Mouse (Mus musculus): ENCODE results near the gene Gcc2.
A peak's percentile ranks its signal among the peaks of the same experiment; 100 is the strongest.
"Not testable (repeated sequence)": the region's sequence is repeated elsewhere in the genome, so short reads cannot be mapped to it uniquely, and the experiment has no call there.

Gene Gcc2

DNA sequence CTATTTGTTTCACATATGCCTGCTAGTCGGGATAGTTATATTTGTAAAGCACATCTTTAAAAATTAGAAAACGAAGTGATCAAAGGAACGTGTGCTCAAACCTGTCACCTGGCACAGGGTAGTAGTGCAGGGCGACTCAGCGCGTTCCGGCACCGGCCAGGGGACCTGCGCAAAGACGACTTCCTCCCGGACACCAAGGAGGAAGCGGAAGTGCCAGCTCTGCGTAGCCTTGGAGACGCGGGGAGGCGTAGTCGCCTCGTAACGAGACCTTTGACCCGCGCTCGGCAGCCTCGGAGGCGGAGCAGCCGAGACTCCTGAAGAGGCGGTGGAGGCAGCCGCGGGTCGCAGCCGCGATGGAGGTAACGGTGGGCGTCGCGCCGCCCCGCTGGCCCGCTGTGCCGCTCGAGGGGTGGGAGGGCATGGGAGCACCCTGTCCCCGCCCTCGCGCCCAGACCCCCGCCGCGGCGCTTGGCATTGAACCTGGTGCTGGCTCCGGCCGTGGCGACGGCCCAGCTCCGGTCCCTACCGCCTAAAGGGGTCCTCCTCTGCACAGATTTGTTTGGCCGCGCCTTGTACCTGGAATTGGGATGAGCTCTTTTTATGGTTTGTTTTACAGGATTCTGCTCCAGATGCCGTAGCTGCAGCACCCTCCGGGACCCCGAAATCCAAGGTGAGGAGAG, at the start of gene Gcc2:
TSS of gene Gcc2 (plus strand) at position 285 of the 680 bp plus-strand sequence.
- peak; percentile 94 for DNase-seq

DNA sequence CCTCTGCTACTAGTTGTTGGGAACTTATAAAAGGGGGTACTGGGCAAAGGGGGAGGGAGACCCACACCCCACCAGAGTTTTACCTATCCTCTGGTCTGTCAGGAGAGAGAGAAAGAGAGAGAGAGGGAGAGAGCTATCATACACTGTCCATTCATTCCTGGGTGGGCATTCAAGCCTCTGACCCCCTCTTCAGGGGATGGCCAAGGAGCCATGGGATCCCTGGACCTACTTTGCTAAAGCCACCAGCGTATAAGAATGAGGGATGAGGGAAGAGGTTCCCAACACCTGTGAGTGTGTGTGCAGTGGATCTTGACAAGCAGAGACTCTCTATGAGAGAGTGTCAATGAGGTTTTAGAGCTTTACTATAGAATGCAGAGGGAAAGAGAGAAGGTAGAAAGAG, 49.3 kb upstream of the Gcc2 start:
- no peak for DNase-seq

DNA sequence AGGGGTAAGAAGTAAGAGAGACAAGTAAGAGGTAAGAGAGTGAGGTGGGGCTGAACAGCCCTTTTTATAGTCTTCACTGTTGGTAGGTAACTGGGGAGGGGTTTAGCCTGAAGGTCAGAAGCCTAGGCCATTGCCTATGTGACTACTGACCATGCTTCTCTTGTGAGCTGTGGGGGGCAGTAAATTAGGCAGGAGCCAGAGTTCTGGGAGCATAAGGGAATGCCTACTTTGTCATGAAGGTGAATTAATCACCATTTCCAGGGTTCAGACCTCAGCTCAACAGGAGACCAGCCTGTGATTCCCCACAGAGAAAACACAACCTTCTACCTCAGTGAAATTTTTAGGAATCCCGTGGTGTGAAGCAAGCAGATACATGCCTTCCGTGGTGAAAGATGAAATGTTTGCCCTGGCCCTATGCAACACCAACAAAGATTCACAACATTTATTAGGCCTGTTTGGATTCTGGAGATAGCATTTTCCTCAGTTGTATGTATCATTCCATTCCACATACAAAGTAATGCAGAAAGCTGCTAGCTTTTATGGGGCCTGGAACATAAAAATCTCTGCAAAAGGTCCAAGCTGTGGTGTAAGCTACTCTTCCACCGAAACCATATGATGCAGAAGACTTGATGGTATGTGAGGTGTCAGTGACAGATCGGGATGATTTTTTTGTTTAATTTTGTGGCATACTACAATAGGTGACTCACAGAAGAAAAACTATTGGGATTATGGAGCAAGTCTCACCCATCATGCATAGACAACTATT, 48.5 kb upstream of the Gcc2 start:
- DNase-seq = no peak

DNA sequence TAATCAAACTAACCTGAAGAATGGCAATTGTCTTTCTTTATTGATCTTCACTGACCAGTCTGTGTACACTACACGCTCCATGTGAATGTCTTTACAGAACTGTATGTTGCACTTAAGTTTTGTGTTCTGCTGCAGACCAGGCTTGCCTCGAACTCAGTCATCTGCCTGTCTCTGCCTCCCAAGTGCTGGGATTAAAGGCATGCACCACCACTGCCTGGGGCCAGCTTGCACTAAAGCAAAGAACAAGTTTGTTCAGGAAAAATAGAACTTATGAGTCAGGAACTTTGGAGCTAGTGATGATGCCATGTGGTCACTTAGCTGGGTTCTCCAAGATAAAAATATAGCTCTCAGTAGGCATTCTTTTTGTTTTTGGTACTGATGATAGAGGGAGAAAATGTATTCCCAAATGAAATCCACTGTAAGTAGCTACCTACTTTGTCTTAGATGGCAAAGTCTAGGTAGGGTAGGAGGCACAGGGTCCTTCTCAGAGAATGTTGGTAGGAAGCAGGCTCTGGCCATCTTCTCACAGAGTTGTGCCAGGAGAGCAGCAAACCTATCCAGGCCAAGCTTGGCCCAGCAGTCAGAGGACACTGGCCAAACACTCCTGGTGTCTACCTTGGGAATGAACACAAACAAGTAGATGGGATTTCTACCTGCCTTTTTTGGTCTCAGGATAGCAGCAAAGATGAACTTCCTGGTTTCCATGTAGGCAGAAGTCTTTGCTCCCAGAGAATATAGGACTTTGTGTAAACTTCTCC, 45.4 kb upstream of the Gcc2 start:
- no peak for DNase-seq

DNA sequence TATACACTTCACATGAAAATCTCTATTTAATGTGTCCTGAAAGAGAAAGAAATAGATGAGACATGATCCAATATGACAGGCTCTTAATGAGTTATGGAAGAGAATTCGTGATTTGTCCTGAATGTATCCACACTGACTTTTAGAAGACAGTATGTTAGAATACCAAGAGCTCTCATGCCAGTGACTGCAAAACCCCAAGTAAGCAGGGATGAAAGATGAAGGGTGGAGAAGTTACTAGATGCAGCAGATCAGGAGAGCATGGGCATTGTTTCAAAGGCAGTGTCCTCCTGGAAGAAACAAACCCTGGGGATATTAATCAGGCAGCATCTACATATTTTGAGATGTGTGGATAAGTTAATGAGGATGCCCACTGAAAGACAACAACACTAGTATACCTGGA, 44.8 kb upstream of the Gcc2 start:
- DNase-seq = no peak

DNA sequence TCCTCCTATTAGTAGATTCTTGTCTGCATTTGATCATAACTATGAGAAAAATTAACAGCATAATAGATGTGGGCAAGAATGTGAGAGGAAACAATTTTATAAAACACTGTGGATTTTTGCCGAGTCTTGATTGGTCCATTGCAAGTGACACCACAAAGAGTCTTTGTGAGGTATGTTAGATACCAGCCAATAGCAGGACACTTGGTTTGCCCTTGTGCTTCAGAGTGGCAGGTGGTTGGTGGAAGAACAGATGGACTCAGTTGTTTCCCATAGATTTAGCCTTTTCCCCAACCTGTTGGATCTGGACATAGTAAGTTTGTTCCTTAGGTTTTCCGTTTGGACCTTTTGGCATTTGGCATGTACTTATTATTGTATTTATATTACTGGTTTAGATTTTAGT, 44.1 kb upstream of the Gcc2 start:
- no peak for DNase-seq

DNA sequence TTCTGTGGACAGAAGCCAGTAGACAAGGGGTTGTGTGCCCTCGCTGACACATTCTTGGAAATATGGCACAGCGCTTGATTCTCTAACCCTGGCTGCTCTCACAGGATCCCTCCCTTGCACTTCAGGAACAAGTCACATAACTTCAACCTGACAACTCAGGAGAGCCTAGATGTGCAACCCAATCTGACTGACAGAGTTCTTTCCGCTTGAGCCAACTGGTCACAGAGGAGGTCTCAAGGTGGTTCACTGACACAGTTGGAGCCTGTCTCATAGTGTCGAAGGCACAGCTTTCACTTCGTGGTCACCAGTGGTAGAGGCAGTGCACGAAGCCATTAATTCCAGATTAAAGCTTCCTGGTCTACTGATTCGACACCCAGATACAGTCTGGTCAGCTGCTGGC, 43.1 kb upstream of the Gcc2 start:
- DNase-seq = no peak

DNA sequence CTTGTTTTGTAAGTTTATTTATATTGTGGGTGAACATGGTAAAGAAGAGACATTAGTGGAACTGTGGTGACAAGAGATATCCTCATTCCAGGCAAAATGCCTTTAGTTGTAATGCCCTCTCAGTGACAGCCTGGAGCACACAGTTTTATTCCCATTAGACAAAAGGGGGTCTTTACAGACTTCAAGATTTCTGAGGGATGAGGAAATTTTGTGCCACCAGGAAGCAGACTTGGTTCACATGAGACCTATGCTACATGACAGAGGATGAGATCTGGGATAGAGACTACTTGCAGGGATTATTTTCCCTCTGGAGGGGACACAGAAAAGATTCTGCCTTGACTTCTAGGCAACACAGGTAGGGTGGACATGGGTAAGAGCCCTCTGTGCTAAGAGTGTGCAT, 40.8 kb upstream of the Gcc2 start:
- DNase-seq = no peak

DNA sequence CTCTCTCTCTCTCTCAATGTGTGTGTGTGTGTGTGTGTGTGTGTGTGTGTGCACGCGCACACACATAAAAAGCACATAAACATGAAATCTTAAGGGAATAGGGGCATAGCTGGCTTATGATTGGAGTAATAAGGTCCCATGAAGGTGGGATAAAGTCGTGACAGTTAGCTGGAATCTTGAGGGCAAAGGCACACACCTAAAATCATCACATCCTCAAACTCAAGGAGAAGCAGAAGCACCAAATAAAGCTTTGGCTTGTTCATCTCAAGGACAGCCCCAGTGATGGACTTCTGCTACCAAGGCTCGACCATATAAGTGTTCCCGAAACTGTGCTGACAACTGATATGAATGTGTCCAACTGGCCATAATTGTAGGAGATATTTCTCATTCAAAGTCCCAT, 40.4 kb upstream of the Gcc2 start:
- DNase-seq = no peak

DNA sequence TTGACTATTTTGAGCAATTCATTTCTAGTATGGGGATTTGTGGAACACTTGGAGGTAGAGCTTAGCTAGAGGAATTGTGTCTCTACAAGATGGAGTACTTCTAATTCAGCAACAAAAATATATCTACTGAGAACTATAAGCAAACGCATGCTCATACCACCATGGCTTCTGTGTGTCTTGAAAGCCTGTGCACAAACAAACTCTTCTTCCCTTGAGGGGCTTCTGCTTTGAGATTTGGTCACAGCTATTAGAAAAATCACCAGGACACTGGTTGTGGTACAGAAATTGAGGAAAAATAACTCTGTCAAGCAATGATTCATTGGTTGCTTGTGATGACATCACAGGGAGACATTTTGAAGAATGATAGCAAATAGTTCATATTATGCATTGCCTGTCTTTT, 39.9 kb upstream of the Gcc2 start:
- DNase-seq = no peak

DNA sequence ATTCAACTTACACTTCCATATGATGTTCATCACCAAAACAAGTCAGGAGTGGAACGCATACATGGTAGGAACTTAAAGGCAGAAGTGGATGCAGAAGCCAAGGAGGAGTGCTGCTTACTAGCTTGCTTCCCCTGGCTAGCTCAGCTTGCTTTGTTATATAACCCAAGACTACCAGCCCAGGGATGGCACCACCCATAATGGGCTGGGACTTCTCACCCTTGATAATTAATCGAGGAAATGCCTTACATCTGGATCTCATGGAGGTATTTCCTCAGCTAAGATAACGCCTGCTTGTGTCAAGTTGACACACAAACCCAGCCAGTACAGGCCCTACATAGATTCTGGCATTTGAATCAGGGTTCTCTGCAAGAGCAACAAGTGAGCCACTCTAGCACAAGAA, 37.9 kb upstream of the Gcc2 start:
- no peak for DNase-seq

DNA sequence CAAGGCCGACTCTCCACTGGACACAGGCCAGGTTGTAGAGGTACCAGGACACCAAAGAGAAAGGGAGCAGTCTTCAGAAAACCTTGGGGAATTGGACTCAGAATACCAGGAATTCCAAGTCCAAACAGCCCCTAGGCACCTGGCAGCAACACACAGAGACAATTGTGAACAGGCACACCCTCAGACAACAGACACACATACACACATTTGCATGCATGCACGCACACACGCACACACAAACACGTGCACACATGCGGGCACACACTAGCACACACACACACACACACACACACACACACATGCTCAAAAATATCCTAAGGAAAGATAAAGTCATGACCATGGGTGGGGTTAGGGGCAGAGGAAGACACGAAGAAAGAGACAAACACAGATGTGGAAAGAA, 34.6 kb upstream of the Gcc2 start:
- no peak for DNase-seq

DNA sequence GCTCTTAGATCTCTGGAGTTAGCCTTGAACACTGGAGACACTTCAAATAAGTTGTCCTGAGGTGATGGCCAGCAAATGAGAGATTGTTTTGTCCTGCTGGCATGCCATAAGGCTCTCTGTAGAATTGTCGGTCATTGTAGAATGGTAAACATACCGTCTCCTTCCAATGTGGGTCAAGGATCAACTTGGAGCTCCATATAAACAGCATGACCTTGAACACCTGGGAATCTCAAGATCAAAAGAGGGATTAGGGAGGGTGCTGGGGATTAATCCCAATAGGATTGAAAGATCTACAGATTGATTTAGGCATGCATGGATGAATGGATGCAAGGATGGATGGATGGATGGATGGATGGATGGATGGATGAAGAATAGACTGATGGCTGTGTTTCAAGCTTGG, 33.7 kb upstream of the Gcc2 start:
- not testable (repeated sequence) for DNase-seq

DNA sequence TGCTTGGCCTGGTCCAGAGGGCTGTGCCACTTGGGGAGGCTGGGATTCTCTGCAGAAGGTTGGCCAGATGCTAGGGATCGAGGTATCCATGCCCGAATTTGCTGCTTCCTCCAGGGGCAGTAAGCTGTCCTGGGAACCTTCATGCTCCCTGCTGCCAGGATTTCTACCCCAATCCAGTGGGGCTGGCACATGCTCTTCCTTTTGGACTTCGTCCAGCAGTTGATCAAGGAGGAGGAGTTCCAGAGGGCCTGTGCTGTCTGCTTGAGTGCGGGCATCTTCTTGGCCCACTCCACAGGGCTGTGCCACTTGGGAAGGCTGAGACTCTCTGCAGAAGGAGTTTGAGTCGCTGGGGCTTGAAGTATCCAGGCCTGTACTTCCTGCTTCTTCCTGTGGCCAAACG, 32.1 kb upstream of the Gcc2 start:
- DNase-seq = not testable (repeated sequence)

DNA sequence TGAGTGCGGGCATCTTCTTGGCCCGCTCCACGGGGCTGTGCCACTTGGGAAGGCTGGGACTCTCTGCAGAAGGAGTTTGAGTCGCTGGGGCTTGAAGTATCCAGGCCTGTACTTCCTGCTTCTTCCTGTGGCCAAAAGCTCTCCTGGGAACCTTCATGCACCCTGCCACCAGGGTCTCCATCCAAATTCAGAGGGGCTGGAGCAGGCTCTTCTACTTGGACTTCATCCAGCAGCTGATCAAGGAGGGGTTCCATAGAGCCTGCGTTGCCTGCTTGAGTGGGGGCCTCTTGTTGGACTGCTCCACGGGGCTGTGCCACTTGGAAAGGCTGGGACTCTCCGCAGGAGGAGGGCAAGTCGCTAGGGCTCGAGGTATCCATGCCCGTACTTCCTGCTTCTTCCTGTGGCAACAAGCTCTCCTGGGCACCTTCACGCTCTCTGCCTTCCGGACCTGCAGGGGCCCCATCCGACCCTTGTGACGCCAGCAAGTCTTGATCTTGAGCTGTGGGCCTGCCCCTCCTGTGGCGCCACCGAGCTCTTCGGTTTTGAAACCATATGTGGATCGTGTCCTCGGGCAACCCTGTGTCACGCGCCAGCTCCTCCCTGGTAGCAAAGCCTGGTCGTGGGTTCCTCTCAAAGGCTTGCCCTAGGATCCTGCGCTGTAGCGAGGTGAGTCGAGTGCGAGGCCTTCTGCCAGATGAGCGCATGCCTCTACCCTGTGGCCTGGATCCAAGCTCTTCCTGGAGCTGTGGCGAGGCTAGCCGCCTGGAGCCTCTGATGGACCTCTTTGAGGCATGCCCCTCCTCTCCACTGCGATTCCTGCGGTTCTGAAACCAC, 31.1 kb upstream of the Gcc2 start:
- DNase-seq = peak; percentile 66

DNA sequence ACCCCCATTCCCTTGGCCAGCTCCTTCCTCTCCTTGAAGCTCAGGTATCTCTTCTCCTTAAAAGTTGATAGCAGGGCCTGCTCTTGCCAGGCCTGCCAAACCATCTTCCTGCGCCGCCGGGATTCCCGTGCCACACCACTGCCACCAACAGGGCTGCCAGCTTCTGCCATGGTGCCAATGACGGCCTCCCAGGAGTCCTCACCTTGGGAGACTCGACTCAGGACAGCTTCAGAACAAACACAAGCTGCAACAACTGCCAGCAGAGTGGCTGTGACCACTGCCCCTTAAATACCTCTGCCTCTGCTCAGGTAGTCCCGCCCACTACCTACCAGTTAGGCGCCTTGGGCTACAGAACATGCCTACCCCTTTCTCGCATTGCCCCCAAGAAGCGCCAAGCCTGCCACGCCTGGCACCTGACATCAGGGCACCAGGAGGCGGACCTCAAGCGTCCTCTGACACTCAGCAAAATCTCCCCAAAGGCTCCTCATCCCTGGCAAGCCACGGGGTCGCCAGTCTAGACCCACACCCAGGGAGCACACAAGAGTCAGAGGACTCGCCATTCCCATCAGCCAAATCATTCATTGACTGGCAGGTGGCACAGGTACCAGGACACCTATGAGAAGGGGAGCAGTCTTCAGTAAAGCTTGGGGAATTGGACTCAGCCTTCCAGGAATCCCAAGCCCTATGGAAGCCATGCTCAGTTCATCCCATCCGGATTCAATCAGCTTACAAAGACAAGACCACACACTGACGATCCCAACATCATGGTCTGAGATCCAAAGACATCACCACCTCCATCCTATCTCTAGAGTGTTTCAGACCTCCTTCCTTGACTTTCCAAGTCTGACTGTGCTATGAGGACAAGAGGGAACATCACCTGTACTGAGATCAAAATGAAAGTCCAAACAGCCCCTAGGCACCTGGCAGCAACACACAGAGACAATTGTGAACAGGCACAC, 30.2 kb upstream of the Gcc2 start, which contains the start of gene AW822073:
TSS of gene AW822073 (minus strand) at position 104 of the 959 bp plus-strand sequence.
- DNase-seq = not testable (repeated sequence)

DNA sequence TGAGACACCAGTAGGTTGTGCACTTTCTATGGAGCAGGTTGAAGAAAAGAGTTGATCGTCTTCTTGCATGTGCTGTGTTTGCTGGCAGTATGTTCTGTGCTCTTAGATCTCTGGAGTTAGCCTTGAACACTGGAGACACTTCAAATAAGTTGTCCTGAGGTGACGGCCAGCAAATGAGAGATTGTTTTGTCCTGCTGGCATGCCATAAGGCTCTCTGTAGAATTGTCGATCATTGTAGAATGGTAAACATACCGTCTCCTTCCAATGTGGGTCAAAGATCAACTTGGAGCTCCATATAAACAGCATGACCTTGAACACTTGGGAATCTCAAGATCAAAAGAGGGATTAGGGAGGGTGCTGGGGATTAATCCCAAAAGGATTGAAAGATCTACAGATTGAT, 28.9 kb upstream of the Gcc2 start:
- DNase-seq = not testable (repeated sequence)

DNA sequence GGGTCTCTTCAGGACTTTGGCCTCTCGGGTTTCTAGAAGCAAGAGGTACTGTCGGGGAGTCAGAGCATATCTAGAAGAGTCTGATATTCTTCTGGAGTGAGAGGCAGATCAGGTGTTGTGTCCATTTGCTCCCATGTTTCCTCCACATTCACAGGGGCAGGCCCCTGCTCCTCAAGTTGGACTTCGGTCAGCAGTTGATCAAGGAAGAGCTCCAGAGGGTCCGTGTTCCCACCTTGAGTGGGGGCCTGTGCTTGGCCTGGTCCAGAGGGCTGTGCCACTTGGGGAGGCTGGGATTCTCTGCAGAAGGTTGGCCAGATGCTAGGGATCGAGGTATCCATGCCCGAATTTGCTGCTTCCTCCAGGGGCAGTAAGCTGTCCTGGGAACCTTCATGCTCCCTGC, 27.5 kb upstream of the Gcc2 start:
- DNase-seq = not testable (repeated sequence)

DNA sequence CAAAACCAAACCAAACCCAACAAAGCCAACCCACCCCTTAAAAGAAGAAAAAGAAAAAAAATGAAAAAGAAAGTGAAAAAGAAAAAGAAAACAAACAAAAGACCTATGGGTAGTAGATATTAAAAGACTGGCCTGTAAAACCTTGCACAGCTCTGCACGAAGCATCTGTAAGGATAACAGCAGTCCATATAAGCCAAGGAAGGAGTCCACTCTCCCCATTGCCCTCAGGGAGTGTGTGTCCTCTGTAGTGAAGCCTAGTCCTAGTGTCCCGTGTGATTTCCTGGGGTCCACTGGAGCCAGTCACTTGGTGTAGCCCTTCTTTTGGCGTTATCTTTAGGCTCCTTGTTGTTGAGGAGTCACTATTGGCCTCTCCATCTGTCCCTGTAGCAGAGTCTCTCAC, 25.3 kb upstream of the Gcc2 start:
- not testable (repeated sequence) for DNase-seq

DNA sequence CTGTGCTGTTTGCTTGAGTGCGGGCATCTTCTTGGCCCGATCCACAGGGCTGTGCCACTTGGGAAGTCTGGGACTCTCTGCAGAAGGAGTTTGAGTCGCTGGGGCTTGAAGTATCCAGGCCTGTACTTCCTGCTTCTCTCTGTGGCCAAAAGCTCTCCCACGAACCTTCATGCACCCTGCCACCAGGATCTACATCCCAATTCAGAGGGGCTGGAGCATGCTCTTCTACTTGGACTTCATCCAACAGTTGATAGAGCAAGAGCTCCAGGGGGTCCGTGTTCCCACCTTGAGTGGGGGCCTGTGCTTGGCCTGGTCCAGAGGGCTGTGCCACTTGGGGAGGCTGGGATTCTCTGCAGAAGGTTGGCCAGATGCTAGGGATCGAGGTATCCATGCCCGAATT, 24.2 kb upstream of the Gcc2 start:
- DNase-seq = peak; percentile 48

DNA sequence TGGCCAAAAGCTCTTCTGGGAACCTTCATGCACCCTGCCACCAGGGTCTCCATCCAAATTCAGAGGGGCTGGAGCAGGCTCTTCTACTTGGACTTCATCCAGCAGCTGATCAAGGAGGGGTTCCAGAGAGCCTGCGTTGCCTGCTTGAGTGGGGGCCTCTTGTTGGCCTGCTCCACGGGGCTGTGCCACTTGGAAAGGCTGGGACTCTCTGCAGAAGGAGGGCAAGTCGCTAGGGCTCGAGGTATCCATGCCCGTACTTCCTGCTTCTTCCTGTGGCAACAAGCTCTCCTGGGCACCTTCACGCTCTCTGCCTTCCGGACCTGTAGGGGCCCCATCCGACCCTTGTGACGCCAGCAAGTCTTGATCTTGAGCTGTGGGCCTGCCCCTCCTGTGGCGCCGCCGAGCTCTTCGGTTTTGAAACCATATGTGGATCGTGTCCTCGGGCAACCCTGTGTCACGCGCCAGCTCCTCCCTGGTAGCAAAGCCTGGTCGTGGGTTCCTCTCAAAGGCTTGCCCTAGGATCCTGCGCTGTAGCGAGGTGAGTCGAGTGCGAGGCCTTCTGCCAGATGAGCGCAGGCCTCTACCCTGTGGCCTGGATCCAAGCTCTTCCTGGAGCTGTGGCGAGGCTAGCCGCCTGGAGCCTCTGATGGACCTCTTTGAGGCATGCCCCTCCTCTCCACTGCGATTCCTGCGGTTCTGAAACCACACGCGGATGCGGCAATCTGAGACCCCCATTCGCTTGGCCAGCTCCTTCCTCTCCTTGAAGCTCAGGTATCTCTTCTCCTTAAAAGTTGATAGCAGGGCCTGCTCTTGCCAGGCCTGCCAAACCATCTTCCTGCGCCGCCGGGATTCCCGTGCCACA, 23.3 kb upstream of the Gcc2 start:
- DNase-seq = peak; percentile 72

Data from thymus, postnatal 14 days (tissue).